Mouse (Mus musculus) layer of hippocampus, adult 2 months (tissue): ENCODE results near the gene Ust. TPM values are rescaled to one million over a fixed set of nuclear protein-coding genes. Genes with fewer than 3 reads are reported as not detected.

Experiments
- DNase-seq, 2 experiments: peaks; one replicate each; pipeline ENCODE4 v3.0.0; 2022; ENCODE audit warnings: low spot score in 2 of 2
- H3K27ac ChIP-seq: fragments of 200-600 bp; 2 replicates; pipeline ENCODE4 v1.8.1; 2022
- H3K4me3 ChIP-seq: fragments of 200-600 bp; 2 replicates; pipeline ENCODE4 v1.8.1; 2022; ENCODE audit warnings: mild to moderate bottlenecking
- CTCF ChIP-seq: fragments of 200-600 bp; conservative IDR thresholded peaks from 2 replicates; pipeline ENCODE4 v1.8.1; 2022; ENCODE audit warnings: antibody characterized with exemption, mild to moderate bottlenecking, moderate library complexity
- total RNA-seq, 2 experiments: library from RNA; stranded (reverse); gene quantifications; 2 replicates each; pipeline ENCODE4 v1.2.3; 2021

The Ust gene
- total RNA-seq, 2 experiments from 2014 or later: 62.3 to 64.1 TPM

GRCm38 (mm10) chr10:8240242-8240641 is 278.4 kb downstream of the Ust start:
- Histone ChIP-seq H3K4me3 (no peak overlapping the region), H3K27ac (0 out of 2 replicates have a peak overlapping the region, but pooled peaks have one; percentile 3)
- DNase-seq: peak; percentile 82 to 92
- TF ChIP-seq CTCF: peak; percentile 98

DNA sequence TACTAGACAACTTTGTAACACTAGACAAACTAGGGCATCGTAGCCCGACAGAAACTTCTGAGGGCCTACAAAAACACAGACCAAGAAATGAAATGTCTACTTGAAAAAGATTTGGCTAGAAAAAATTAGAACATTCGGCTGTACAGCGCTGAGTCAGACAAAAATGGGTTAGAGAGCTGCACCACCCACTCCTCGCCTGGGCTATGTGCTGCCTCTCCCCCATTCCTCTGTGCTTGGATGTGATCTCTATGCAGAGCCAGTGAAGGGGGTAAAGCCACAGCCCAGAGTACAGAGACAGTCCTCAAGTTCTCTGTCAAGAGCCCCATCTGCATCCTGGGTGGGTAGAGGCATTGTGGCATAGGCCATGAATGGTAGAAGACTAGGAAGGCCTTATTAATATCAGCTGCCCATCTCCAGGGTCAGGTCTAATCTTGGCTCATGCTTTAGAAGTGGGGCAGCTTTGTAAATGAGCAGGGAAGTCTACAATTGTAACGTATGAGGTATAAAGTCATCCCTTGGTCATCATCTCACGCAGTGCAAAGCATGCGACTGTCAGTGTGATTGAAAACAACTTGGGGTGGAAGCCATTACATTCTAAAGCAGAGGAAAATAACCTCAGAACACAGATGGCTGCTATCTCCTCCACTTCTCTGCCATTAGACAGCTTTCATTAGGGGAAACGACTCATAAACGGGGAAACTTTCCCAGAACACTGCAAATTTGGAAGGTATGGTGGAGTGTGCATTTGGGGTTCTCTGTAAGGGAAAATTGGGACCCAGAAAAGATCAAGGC is 281.6 kb downstream of the Ust start:
- no peak for TF ChIP-seq CTCF
- Histone ChIP-seq H3K4me3 (no peak overlapping the region), H3K27ac (peak overlapping the region; percentile 28; the same call in 1 of the 2 replicates)
- DNase-seq: peak; percentile 47 to 77

GRCm38 (mm10) chr10:8233148-8233901 is 285.3 kb downstream of the Ust start:
- no peak for TF ChIP-seq CTCF
- no peak for DNase-seq
- no peak overlapping the region for H3K27ac ChIP-seq
- H3K4me3 ChIP-seq: no peak overlapping the region

GRCm38 (mm10) chr10:8232535-8232934 is 286.1 kb downstream of the Ust start:
- no peak for DNase-seq
- no peak overlapping the region for H3K4me3 ChIP-seq
- no peak for TF ChIP-seq CTCF
- no peak overlapping the region for H3K27ac ChIP-seq

DNA sequence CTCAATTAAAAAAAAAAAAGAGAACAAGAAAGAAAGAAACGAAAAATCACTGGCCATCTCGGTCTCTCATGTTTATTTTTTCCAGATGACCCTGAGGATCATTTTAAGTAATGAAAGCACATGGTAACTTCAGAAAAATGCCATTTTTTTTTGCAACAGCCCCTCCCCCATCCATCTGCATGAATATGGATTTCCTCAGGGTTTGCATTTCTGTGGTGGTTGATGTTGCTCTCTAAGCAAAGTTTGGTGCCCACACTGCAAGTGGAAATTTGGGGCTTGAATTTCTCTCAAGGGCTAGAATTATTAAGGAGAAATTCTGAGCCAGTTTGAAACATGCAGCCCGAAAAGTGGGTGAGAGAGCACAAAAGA is 290.3 kb downstream of the Ust start:
- DNase-seq: no peak
- H3K27ac ChIP-seq: peak overlapping the region; percentile 53
- H3K4me3 ChIP-seq: no peak overlapping the region
- no peak for TF ChIP-seq CTCF

- Histone ChIP-seq H3K4me3 (no peak overlapping the region), H3K27ac (peak overlapping the region; percentile 53)
- TF ChIP-seq CTCF: no peak
- DNase-seq: peak; percentile 26 to 57
These were observed 290.8 kb downstream of the Ust start for GRCm38 (mm10) chr10:8227705-8228374.

GRCm38 (mm10) chr10:8226650-8227049 is 292.0 kb downstream of the Ust start:
- no peak overlapping the region for H3K4me3 ChIP-seq
- no peak for DNase-seq
- TF ChIP-seq CTCF: no peak
- H3K27ac ChIP-seq: no peak overlapping the region

GRCm38 (mm10) chr10:8224641-8225040 is 294.0 kb downstream of the Ust start:
- H3K4me3 ChIP-seq: no peak overlapping the region
- TF ChIP-seq CTCF: no peak
- no peak for DNase-seq
- no peak overlapping the region for H3K27ac ChIP-seq

GRCm38 (mm10) chr10:8224046-8224445 is 294.6 kb downstream of the Ust start:
- Histone ChIP-seq H3K4me3 (no peak overlapping the region), H3K27ac (no peak overlapping the region)
- DNase-seq: no peak
- no peak for TF ChIP-seq CTCF

- no peak for TF ChIP-seq CTCF
- no peak overlapping the region for H3K4me3 ChIP-seq
- no peak for DNase-seq
- no peak overlapping the region for H3K27ac ChIP-seq
These were observed 301.7 kb downstream of the Ust start for GRCm38 (mm10) chr10:8216946-8217345.

- Histone ChIP-seq H3K4me3 (no peak overlapping the region), H3K27ac (no peak overlapping the region)
- no peak for DNase-seq
- TF ChIP-seq CTCF: no peak
These were observed 303.4 kb downstream of the Ust start for GRCm38 (mm10) chr10:8215181-8215580.

GRCm38 (mm10) chr10:8213906-8214421 is 304.7 kb downstream of the Ust start:
- Histone ChIP-seq H3K27ac (no peak overlapping the region), H3K4me3 (no peak overlapping the region)
- no peak for TF ChIP-seq CTCF
- no peak for DNase-seq
